Mouse (Mus musculus) liver, embryonic 14.5 days (tissue): ENCODE data around the gene Atp6v0e.

Source experiments
- CTCF ChIP-seq: IDR thresholded peaks from 2 replicates; pipeline ENCODE4 v1.5.1; 2016; ENCODE audit warnings: antibody characterized with exemption, low read depth, control low read depth
- EP300 ChIP-seq: IDR thresholded peaks from 2 replicates; pipeline ENCODE4 v1.6.1; 2016; ENCODE audit warnings: antibody characterized with exemption, low read depth

DNA sequence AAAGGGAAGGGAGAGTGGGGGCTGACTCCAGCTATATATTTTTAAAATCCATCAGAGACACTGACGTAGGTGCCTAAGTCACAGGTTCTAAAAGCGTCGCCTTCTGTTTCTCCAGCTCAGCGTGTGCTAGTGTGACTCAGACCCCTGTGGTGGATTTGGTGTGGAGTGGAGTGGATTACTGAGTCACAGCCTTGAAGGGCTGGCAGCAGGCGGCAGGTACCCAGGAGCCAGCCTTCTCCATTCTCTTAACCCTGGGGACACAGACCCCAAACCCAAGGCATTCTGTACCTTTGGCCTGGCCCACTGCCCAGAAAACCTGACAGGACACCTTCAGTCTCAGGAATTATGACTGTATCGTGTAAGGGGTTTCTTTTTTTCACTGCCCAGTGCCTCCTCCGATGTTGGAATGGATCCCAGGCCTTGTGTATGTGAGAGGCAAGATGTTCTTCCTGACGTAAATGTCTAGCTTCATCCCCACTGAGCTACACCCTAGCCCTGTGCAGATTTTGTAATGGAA is 31.2 kb upstream of the Atp6v0e start:
- TF ChIP-seq CTCF (no peak), EP300 (no peak)
